Mouse (Mus musculus) monocyte, adult 59 days (primary cell): ENCODE measurements around the gene Smim17. TPM values are rescaled to one million over a fixed set of nuclear protein-coding genes. Genes with fewer than 3 reads are reported as not detected.

Source experiments
- total RNA-seq, 2 experiments: library from RNA; stranded (reverse); gene quantifications; one replicate each; pipeline ENCODE4 v1.2.4; 2023

Smim17 gene
- not detected for total RNA-seq

GRCm38 (mm10) chr7:6397996-6398975 is at the start of gene Smim17:
Smim17 (plus strand) TSS chr7:6398715.

GRCm38 (mm10) chr7:6363047-6363488 is 35.4 kb upstream of the Smim17 start, which contains the start of gene Zfp78:
Zfp78 (plus strand) TSS chr7:6363280.

GRCm38 (mm10) chr7:6383044-6383455 is 15.5 kb upstream of the Smim17 start, which contains the start of gene Zfp28:
Zfp28 (plus strand) TSS chr7:6383295.

GRCm38 (mm10) chr7:6410043-6410442 is 11.5 kb downstream of the Smim17 start, which contains the start of gene Gm20715:
Gm20715 (plus strand) TSS chr7:6410277.

GRCm38 (mm10) chr7:6438388-6438787 is 39.9 kb downstream of the Smim17 start, which contains the start of gene Olfr1344:
Olfr1344 (plus strand) TSS chr7:6438688.

GRCm38 (mm10) chr7:6455868-6456267 is 57.4 kb downstream of the Smim17 start, which contains the start of gene Olfr1336:
Olfr1336 (plus strand) TSS chr7:6456168.

GRCm38 (mm10) chr7:6466951-6467350 is 68.4 kb downstream of the Smim17 start, which contains the start of gene Olfr1346:
Olfr1346 (plus strand) TSS chr7:6467101.

Other genes starting within 250 kb of the Smim17 start
- gene Zfp787, start 242.7 kb upstream of the Smim17 start, total RNA-seq: 10 to 100 TPM; 37.2 to 39.0 TPM
- gene Zfp444, start 226.5 kb upstream of the Smim17 start, total RNA-seq: 10 to 100 TPM; 13.3 to 15.6 TPM
- gene Galp, start 201.6 kb upstream of the Smim17 start, total RNA-seq: not detected
- not detected for gene Zscan5b, start 176.4 kb upstream of the Smim17 start, total RNA-seq
- not detected for gene Epp13, start 146.0 kb upstream of the Smim17 start, total RNA-seq
- 1 to 10 TPM; 1.7 to 3.0 TPM for gene Zfp667, start 112.1 kb upstream of the Smim17 start, total RNA-seq
- gene Zfp583, start 67.4 kb upstream of the Smim17 start, total RNA-seq: 1 to 10 TPM; 1.4 to 1.9 TPM
- gene Gm3854, start 55.0 kb upstream of the Smim17 start, total RNA-seq: not detected
- gene Zfp78, start 35.4 kb upstream of the Smim17 start, total RNA-seq: 1 to 10 TPM in 1 of 2 experiments, under 1 TPM in 1; 0.89 to 1.9 TPM
- gene Zfp28, start 15.4 kb upstream of the Smim17 start, total RNA-seq: 1 to 10 TPM; 1.9 to 2.9 TPM
- not detected for gene Gm20715, start 11.6 kb downstream of the Smim17 start, total RNA-seq
- gene Olfr1344, start 40.0 kb downstream of the Smim17 start, total RNA-seq: not detected
- not detected for gene Olfr1336, start 57.5 kb downstream of the Smim17 start, total RNA-seq
- not detected for gene Olfr1346, start 68.4 kb downstream of the Smim17 start, total RNA-seq
- gene Olfr5, start 88.2 kb downstream of the Smim17 start, total RNA-seq: not detected
- gene Olfr1347, start 101.0 kb downstream of the Smim17 start, total RNA-seq: not detected
- gene Olfr1348, start 110.0 kb downstream of the Smim17 start, total RNA-seq: not detected
- gene Olfr1349, start 124.2 kb downstream of the Smim17 start, total RNA-seq: not detected
- gene Olfr1350, start 166.1 kb downstream of the Smim17 start, total RNA-seq: not detected